Mouse (Mus musculus) lung, postnatal 25 days (tissue): ENCODE results near the gene Grin3b.

ENCODE experiments used
- DNase-seq: peaks from one replicate; pipeline ENCODE4 v3.0.0; 2022; ENCODE audit warnings: low spot score

Grin3b gene

GRCm38 (mm10) chr10:80017361-80017760 lies 46.8 kb downstream of the Grin3b start:
- peak; percentile 87 for DNase-seq

- DNase-seq = no peak
These were observed 47.3 kb downstream of the Grin3b start for GRCm38 (mm10) chr10:80017771-80018170.

GRCm38 (mm10) chr10:80018739-80019297 lies 48.3 kb downstream of the Grin3b start:
- peak; percentile 75 for DNase-seq

GRCm38 (mm10) chr10:80019471-80020131 lies 49.1 kb downstream of the Grin3b start:
- no peak for DNase-seq

- no peak for DNase-seq
These were observed 49.7 kb downstream of the Grin3b start for GRCm38 (mm10) chr10:80020191-80020590.

GRCm38 (mm10) chr10:80020603-80021319 lies 50.2 kb downstream of the Grin3b start:
- no peak for DNase-seq

GRCm38 (mm10) chr10:80021320-80021641 lies 50.8 kb downstream of the Grin3b start:
- no peak for DNase-seq

GRCm38 (mm10) chr10:80022164-80022563 lies 51.6 kb downstream of the Grin3b start:
- no peak for DNase-seq

- no peak for DNase-seq
These were observed 52.3 kb downstream of the Grin3b start for GRCm38 (mm10) chr10:80022806-80023205.

GRCm38 (mm10) chr10:80023758-80024157 lies 53.2 kb downstream of the Grin3b start:
- no peak for DNase-seq

GRCm38 (mm10) chr10:80024229-80025043 lies 53.9 kb downstream of the Grin3b start:
- peak; percentile 70 for DNase-seq

- no peak for DNase-seq
These were observed 54.5 kb downstream of the Grin3b start for GRCm38 (mm10) chr10:80025044-80025347.

- no peak for DNase-seq
These were observed 54.9 kb downstream of the Grin3b start for GRCm38 (mm10) chr10:80025463-80025862.

GRCm38 (mm10) chr10:80025889-80026288 lies 55.4 kb downstream of the Grin3b start:
- no peak for DNase-seq
